Mouse (Mus musculus) C2C12 (cell line): ENCODE data around the gene Oas1a.

Experiments
- CEBPB ChIP-seq: IDR thresholded peaks from one replicate; pipeline ENCODE4 v1.6.1; 2011; ENCODE audit warnings: low read depth, mild to moderate bottlenecking, control low read depth, moderate library complexity
- CTCF ChIP-seq: IDR thresholded peaks from one replicate; pipeline ENCODE4 v1.5.1; 2011; ENCODE audit not compliant: control insufficient read depth, insufficient read depth, insufficient read length
- MAX ChIP-seq: IDR thresholded peaks from one replicate; pipeline ENCODE4 v1.6.1; 2011; ENCODE audit warnings: mild to moderate bottlenecking, control low read depth
- MYOD1 ChIP-seq: IDR thresholded peaks from one replicate; pipeline ENCODE4 v1.6.1; 2011; ENCODE audit warnings: low read depth; ENCODE audit not compliant: control insufficient read depth, insufficient read length
- USF1 ChIP-seq: IDR thresholded peaks from one replicate; pipeline ENCODE4 v1.6.1; 2011; ENCODE audit warnings: low read depth, mild to moderate bottlenecking, control low read depth, moderate library complexity

DNA sequence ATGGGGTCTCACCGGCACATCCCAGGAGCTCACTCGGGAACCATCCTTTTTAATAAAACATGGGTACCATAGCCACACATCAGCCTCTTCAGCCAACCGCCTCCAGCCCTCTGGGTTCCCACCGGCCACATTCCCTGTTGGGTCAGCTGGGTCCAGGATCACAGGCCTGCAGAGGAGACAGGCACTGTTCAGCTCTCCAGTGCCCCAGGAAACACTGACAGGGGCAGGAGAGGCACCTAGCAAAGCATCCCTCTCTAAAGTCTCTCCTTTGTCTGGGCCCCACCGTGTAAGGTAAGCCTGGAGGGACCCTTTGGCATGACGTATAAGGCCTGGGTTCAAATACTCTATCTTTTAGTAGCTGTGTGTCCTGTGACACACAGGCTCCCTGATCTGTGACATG lies 9.0 kb downstream of the Oas1a start:
- no peak for TF ChIP-seq MAX
- no peak for TF ChIP-seq MYOD1
- no peak for TF ChIP-seq CTCF
- no peak for TF ChIP-seq USF1
- no peak for TF ChIP-seq CEBPB
